Mouse (Mus musculus) left cerebral cortex, postnatal 10 days (tissue): ENCODE measurements at regions not wholly inside any gene's neighbourhood (a gene's known extent, or its start where the extent isn't known, plus 50 kb on each side); places are given as distances from the start of the nearest gene placed in this dataset.

Experiments used
- DNase-seq, 2 experiments: peaks; one replicate each; pipeline ENCODE4 v3.0.0; 2021 to 2022; ENCODE audit warnings: low spot score in 2 of 2, mixed read lengths in 1 of 2; ENCODE audit errors: extremely low spot score in 1 of 2
- intact Hi-C: fragments of 180-260 bp; cut with DNase I; formaldehyde crosslinking; loops from one replicate; pipeline ENCODE4 v1.15.1; 2025

- peak in 1 of 2 experiments; percentile 2 for DNase-seq
- intact Hi-C loops = no loop called here
Measured at GRCm38 (mm10) chrX:14040104-14040503, 170.8 kb upstream of the H2al1n start.

GRCm38 (mm10) chrX:13997817-13998609 lies 146.8 kb upstream of the Cask start:
- no peak for DNase-seq
- intact Hi-C loops = no loop called here

- no peak for DNase-seq
- intact Hi-C loops = no loop called here
Measured at GRCm38 (mm10) chrX:13978954-13979353, 127.8 kb upstream of the Cask start.
